Mouse (Mus musculus) CD4-positive, CD25-positive, alpha-beta regulatory T cell, adult 4 months (primary cell): ENCODE data around the gene Trh. TPM values are rescaled to one million over a fixed set of nuclear protein-coding genes. Genes with fewer than 3 reads are reported as not detected.

Experiments
- ATAC-seq: one replicate; pipeline ENCODE4 v1.8.0; 2017
- polyA plus RNA-seq, 2 experiments: library from polyadenylated mRNA; unstranded; fragments of 100-300 nt; shearing (Covaris generic); gene quantifications; one replicate each; pipeline ENCODE4 v1.2.1; 2017

The Trh gene
- polyA plus RNA-seq, 2 experiments from 2014 or later, result not detected

GRCm38 (mm10) chr6:92222021-92222420, 22.4 kb downstream of the Trh start:
- no peak for ATAC-seq

GRCm38 (mm10) chr6:92221604-92222003, 22.8 kb downstream of the Trh start:
- ATAC-seq, result no peak

GRCm38 (mm10) chr6:92219445-92219844, 25.0 kb downstream of the Trh start:
- ATAC-seq, result no peak

- ATAC-seq, result peak; percentile 99
These were observed 29.5 kb downstream of the Trh start, which contains the start of gene Rbsn for GRCm38 (mm10) chr6:92214773-92215449. Gene Rbsn (minus strand): TSS chr6:92214925.

GRCm38 (mm10) chr6:92214055-92214772, 30.2 kb downstream of the Trh start:
- ATAC-seq, result peak; percentile 33

- ATAC-seq, result no peak
These were observed 45.0 kb downstream of the Trh start for GRCm38 (mm10) chr6:92199414-92199813.

Other genes with a start within 250 kb of the Trh start
- 10 to 100 TPM; 75.5 to 86.4 TPM for gene Nr2c2, start 153.3 kb downstream of the Trh start, polyA plus RNA-seq
- gene Mrps25, start 60.6 kb downstream of the Trh start, polyA plus RNA-seq, result 10 to 100 TPM; 48.7 to 58.2 TPM
- gene Rbsn, start 29.7 kb downstream of the Trh start, polyA plus RNA-seq, result 10 to 100 TPM; 13.7 to 26.3 TPM